Mouse (Mus musculus) heart, adult 2 months (tissue): ENCODE results near the gene Grm5. TPM values are rescaled to one million over a fixed set of nuclear protein-coding genes. Genes with fewer than 3 reads are reported as not detected.

ENCODE experiments used
- DNase-seq, 2 experiments: peaks; one replicate each; pipeline ENCODE4 v3.0.0; 2021
- H3K27ac ChIP-seq: fragments of 200-600 bp; 2 replicates; pipeline ENCODE4 v1.8.1; 2022
- H3K27me3 ChIP-seq: fragments of 200-500 bp; 2 replicates; pipeline ENCODE4 v1.6.1; 2012; ENCODE audit warnings: mild to moderate bottlenecking, low read length, inconsistent platforms, mixed read lengths; ENCODE audit not compliant: control insufficient read depth, insufficient read depth
- H3K36me3 ChIP-seq: fragments of 200-500 bp; 2 replicates; pipeline ENCODE4 v1.6.1; 2012; ENCODE audit warnings: low read length, inconsistent platforms; ENCODE audit not compliant: control insufficient read depth, insufficient read depth
- H3K4me1 ChIP-seq: fragments of 200-500 bp; 2 replicates; pipeline ENCODE4 v1.6.1; 2011; ENCODE audit warnings: low read length; ENCODE audit not compliant: control insufficient read depth, insufficient read depth
- H3K4me3 ChIP-seq: fragments of 200-600 bp; 2 replicates; pipeline ENCODE4 v1.8.1; 2022
- H3K79me2 ChIP-seq: fragments of 200-500 bp; replicated peaks from 2 replicates; pipeline ENCODE4 v1.6.1; 2012; ENCODE audit warnings: mild to moderate bottlenecking, inconsistent platforms, low read length, moderate library complexity, mixed read lengths; ENCODE audit not compliant: control insufficient read depth, insufficient read depth
- H3K9ac ChIP-seq: fragments of 200-500 bp; 2 replicates; pipeline ENCODE4 v1.6.1; 2012; ENCODE audit warnings: low read depth, mild to moderate bottlenecking, control low read depth, inconsistent platforms, low read length, mixed read lengths
- CTCF ChIP-seq: fragments of 200-600 bp; IDR thresholded peaks from 2 replicates; pipeline ENCODE4 v1.8.1; 2022; ENCODE audit warnings: antibody characterized with exemption, mild to moderate bottlenecking, moderate library complexity
- EP300 ChIP-seq: fragments of 200-500 bp; IDR thresholded peaks from 2 replicates; pipeline ENCODE4 v1.6.1; 2011; ENCODE audit warnings: low read depth, low read length, control low read depth; ENCODE audit not compliant: insufficient read depth
- POLR2A ChIP-seq: fragments of 200-500 bp; IDR thresholded peaks from 2 replicates; pipeline ENCODE4 v1.6.1; 2011; ENCODE audit warnings: mild to moderate bottlenecking, low read depth, low read length, control low read depth; ENCODE audit not compliant: insufficient read depth
- WGBS: fragments of 180-500 bp; shearing (Covaris S2); methylation state at CpG from one replicate; pipeline ENCODE4 v1.1.7; 2018; 5-methylcytosine and 5-hydroxymethylcytosine counted together
- intact Hi-C: fragments of 180-260 bp; cut with DNase I; formaldehyde crosslinking; loops from one replicate; pipeline ENCODE4 v1.15.1; 2025
- long read RNA-seq: library from polyadenylated mRNA; stranded (forward); transcript quantifications from one replicate; pipeline ENCODE4 v2.0.0, GENCODE M21; 2021
- polyA plus RNA-seq: library from polyadenylated mRNA; depleted of rRNA; stranded (reverse); fragments of >200 nt; gene quantifications from 2 replicates; pipeline ENCODE4 v1.2.3, GENCODE M21; 2012; rRNA removed
- total RNA-seq, 2 experiments: library from RNA; stranded (reverse); gene quantifications; 2 replicates each; pipeline ENCODE4 v1.2.3; 2021

Gene Grm5
- total RNA-seq = not detected
- not detected in 2 replicates for polyA plus RNA-seq
- long read RNA-seq = 0 reads

DNA sequence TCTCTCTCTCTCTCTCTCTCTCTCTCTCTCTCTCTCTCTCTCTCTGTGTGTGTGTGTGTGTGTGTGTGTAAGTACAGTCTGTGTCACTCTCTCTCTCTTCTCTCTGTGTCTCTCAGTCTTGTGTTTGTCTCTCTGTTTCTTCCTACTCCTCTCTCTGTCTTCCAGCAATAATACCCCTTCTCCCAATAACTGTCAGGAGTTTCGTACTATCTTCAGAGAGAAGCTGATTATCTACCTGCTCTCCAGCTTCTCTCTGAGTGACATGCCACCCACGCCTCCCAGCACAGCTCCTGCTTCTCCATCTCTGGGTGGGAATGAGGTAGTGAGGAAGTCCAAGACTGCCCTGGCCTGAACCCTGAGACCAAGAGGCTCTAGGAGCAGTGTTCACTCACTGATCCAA lies at the start of gene Grm5:
Gene Grm5, plus strand, starts transcription at position 301 of the 400 bp plus-strand sequence.
- no peaks in the 10 kb centered on the region for H3K36me3 ChIP-seq
- 0 out of 2 replicates have a peak, but pooled peaks cover 1% of the 10 kb centered on the region for H3K27me3 ChIP-seq
- no peaks in the 10 kb centered on the region for H3K79me2 ChIP-seq
- intact Hi-C loops = no loop called here
- H3K27ac ChIP-seq = no peak within 1 kb of the TSS
- TF ChIP-seq CTCF = no peak
- TF ChIP-seq EP300 = no peak
- no peak for TF ChIP-seq POLR2A
- WGBS = 13% methylated on average over 2 of the region's 2 CpGs
- H3K4me1 ChIP-seq = no peaks in the 10 kb centered on the region
- H3K9ac ChIP-seq = no peak within 1 kb of the TSS
- no peak for DNase-seq
- H3K4me3 ChIP-seq = no peak within 1 kb of the TSS

DNA sequence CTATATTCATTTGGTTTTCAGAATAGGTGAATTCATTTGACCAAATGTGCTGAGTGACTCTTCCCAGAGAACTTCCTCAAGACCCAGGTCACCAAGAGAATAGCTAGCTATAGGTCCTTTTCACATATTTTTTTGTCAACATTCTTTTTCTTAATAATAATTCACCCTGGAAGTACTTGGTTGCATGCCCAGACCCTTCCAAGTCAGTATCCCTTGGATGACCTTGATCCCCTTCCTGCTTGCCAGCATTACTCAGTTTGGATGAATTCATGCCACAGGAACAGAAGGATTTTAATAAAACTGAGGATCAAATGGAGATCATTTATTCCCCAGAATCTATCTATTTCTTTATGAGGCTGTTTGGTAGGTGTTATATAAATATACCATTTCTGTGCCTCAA lies 44.9 kb upstream of the Grm5 start:
- no peak for TF ChIP-seq POLR2A
- TF ChIP-seq EP300 = no peak
- TF ChIP-seq CTCF = no peak
- H3K4me3 ChIP-seq = no peak overlapping the region
- no peaks in the 10 kb centered on the region for H3K79me2 ChIP-seq
- no peak overlapping the region for H3K9ac ChIP-seq
- no peaks in the 10 kb centered on the region for H3K4me1 ChIP-seq
- no peak for DNase-seq
- no peak overlapping the region for H3K27ac ChIP-seq
- H3K27me3 ChIP-seq = no peaks in the 10 kb centered on the region
- intact Hi-C loops = no loop called here
- H3K36me3 ChIP-seq = no peaks in the 10 kb centered on the region

DNA sequence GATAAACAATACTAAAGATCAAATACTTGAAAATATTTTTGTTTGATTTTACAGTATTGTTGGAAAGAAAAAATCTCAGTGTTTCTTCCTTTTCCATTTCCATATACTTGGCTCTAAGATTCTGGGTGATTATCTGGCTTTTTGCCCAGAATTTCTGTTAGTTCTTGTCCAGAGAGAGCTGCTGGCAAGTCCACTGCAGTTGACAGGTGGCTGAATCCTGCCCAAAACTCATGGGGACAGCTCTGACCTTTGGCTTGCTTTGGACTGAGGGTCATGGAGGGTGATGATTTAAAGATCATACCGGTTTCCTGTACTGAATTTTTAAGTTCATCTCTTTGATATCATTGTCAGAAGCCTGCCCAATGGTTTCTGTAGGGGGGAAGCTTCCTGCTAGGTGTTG lies 18.7 kb upstream of the Grm5 start:
- 15% methylated on average over 1 of the region's 1 CpGs for WGBS
- no peak for DNase-seq
- TF ChIP-seq CTCF (no peak), POLR2A (no peak), EP300 (no peak)

DNA sequence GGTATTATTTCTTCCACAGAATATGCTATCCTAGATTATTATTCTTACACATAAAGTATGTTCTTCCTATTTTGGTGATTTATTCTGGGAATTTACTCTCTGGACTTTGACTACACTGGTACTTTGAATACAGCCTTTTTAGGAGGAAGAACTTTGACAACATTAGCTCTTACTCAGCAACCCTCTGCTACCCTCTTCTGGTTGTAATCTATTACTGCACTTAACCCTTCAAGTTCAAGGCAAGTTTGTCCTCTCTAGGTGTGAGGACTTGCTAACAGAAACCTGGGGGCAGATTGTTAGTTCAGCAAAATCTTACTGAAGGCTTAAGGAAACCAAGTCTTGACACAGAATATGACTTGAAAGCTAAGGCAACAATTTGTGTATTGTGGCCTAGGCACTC lies 17.5 kb upstream of the Grm5 start:
- no peak overlapping the region for H3K4me3 ChIP-seq
- no peak for TF ChIP-seq EP300
- peak; percentile 61 for TF ChIP-seq CTCF
- no peak for TF ChIP-seq POLR2A
- H3K36me3 ChIP-seq = no peaks in the 10 kb centered on the region
- H3K4me1 ChIP-seq = no peaks in the 10 kb centered on the region
- no peaks in the 10 kb centered on the region for H3K27me3 ChIP-seq
- H3K9ac ChIP-seq = no peak overlapping the region
- H3K79me2 ChIP-seq = no peaks in the 10 kb centered on the region
- no peak for DNase-seq
- intact Hi-C loops = loop anchor here (5.0 kb wide), 1 partner anchor 454 kb away; no protein-coding TSS in a partner anchor
- H3K27ac ChIP-seq = no peak overlapping the region

More for the DNA sequence above, 18.7 kb upstream of the Grm5 start:
- H3K36me3 ChIP-seq = no peaks in the 10 kb centered on the region
- H3K9ac ChIP-seq = no peak overlapping the region
- no peaks in the 10 kb centered on the region for H3K79me2 ChIP-seq
- no peaks in the 10 kb centered on the region for H3K27me3 ChIP-seq
- H3K4me1 ChIP-seq = no peaks in the 10 kb centered on the region
- H3K27ac ChIP-seq = no peak overlapping the region
- intact Hi-C loops = loop anchor here (5.0 kb wide), 1 partner anchor 453 kb away; no protein-coding TSS in a partner anchor
- no peak overlapping the region for H3K4me3 ChIP-seq

DNA sequence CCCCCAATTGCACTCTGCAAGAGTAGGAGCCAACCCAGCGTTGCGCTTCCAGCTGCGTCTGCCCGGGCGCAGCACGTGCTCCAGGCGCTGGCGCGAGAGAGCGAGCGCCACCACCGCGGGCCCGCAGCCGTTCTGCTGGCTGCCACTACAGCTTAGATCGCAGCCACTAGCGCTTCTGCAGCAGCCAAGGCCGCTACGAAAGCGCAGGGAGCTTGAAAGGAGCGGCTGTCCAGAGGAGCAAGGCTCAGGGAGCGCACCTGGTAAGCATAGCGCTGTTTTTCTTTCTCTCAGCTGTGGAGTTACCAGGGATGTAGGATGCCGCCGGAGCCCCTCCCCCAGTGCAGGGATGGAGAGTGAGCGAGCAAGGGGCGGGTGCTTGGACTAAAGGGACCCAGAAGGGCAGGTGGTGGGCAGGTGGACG lies 323 bp downstream of the Grm5 start:
- intact Hi-C loops = no loop called here
- 0 out of 2 replicates have a peak, but pooled peaks cover 1% of the 10 kb centered on the region for H3K27me3 ChIP-seq
- WGBS = 2% methylated on average over 28 of the region's 28 CpGs
- no peak overlapping the region for H3K9ac ChIP-seq
- H3K4me1 ChIP-seq = no peaks in the 10 kb centered on the region
- no peaks in the 10 kb centered on the region for H3K79me2 ChIP-seq
- H3K27ac ChIP-seq = no peak overlapping the region
- no peak overlapping the region for H3K4me3 ChIP-seq
- no peak for DNase-seq
- H3K36me3 ChIP-seq = no peaks in the 10 kb centered on the region
- no peak for TF ChIP-seq EP300
- TF ChIP-seq POLR2A = no peak
- no peak for TF ChIP-seq CTCF

DNA sequence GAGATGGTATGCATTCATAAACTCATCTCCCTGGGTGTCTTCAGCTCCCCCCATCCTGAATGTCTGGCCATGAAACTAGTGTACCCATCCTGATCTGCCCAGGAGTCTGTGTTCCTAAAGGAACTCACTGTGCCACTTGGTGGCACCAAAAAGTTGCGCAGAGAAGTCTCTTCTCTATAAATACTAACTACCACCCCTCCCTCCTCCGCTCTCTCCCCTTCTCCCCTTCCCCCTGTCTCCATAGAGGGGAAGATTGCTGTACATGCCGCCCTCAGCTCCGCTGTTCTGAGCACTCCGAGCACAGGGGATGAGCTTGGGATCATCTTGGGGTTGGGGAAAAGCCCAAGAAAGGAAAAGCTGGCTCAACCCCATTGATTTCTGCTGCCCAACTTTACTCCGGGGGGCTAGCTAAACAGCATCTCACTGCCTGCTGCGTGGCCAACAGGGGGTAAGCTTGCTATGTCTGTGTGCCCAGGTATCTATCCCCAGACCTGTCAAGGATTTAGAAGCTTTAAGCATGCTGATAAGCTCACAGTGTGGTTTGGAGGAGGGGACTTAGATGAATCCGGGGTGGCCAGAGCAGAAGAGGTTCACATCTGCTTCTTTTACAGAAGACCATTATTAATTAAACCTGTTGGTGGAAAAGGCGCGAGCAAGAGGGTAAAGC lies 2.4 kb downstream of the Grm5 start:
- no peak for DNase-seq
- no peaks in the 10 kb centered on the region for H3K36me3 ChIP-seq
- H3K27me3 ChIP-seq = 0 out of 2 replicates have a peak, but pooled peaks cover 1% of the 10 kb centered on the region
- H3K9ac ChIP-seq = no peak overlapping the region
- TF ChIP-seq POLR2A (no peak), EP300 (no peak), CTCF (no peak)
- no peak overlapping the region for H3K4me3 ChIP-seq
- no peaks in the 10 kb centered on the region for H3K4me1 ChIP-seq
- intact Hi-C loops = no loop called here
- H3K79me2 ChIP-seq = no peaks in the 10 kb centered on the region
- no peak overlapping the region for H3K27ac ChIP-seq
- 16% methylated on average over 10 of the region's 10 CpGs for WGBS
